Mouse (Mus musculus): ENCODE data around the gene Dapk3.

DNA sequence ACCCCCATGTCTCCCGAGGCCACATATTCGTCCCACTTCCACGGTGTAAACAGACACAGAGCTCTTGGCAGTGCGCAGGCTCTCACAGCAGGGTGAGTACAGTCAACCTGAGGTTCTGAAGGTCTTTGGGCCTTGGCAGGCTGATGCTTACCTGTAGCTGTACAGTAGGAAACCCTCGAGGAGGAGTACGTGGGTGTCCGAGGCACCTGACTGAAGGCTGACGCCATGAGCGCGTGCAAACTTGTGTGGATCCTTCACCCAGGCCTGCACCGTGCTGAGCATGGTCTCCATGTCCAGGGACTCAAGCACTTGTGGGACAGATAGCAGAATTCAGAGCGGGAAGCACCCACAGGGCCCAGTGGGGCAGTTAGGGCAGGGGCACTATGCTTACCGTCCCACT is 17.3 kb downstream of the Dapk3 start:
- TF ChIP-seq CTCF (IDR thresholded peaks at IDR 0.05; ENCODE audit: extremely low read depth, insufficient read depth, insufficient read length, insufficient replicate concordance), result no peak
- TF ChIP-seq POLR2A (IDR thresholded peaks at IDR 0.05; ENCODE audit: low read depth, low read length), result no peak
